Mouse (Mus musculus) erythroblast, embryonic 14.5 days (primary cell): ENCODE data around the gene Uap1l1.

Source experiments
- GATA1 ChIP-seq: IDR thresholded peaks from 2 replicates; pipeline ENCODE4 v1.6.1; 2012; ENCODE audit warnings: low read length, inconsistent platforms, mixed read lengths
- TAL1 ChIP-seq: IDR thresholded peaks from 3 replicates; pipeline ENCODE4 v1.6.1; 2012; ENCODE audit warnings: low read length, inconsistent platforms, mixed read lengths

- TF ChIP-seq GATA1 (no peak), TAL1 (no peak)
Measured at GRCm38 (mm10) chr2:25408908-25409307, 43.4 kb upstream of the Uap1l1 start.
